Mouse (Mus musculus) mesoderm, embryonic 11.5 days (tissue): ENCODE results near the gene Rab8b.
"Not testable (repeated sequence)": the region's sequence is repeated elsewhere in the genome, so short reads cannot be mapped to it uniquely, and the experiment has no call there.

Experiments
- DNase-seq: peaks from one replicate; pipeline ENCODE4 v3.0.0-alpha.2; 2012; ENCODE audit warnings: low read depth, low spot score

Gene Rab8b

GRCm38 (mm10) chr9:66887301-66887902 is 32.1 kb downstream of the Rab8b start:
- DNase-seq: no peak

- no peak for DNase-seq
Measured at GRCm38 (mm10) chr9:66886818-66887217, 32.7 kb downstream of the Rab8b start.

- DNase-seq: no peak
Measured at GRCm38 (mm10) chr9:66886366-66886765, 33.1 kb downstream of the Rab8b start.

GRCm38 (mm10) chr9:66884609-66885008 is 34.9 kb downstream of the Rab8b start:
- DNase-seq: no peak

GRCm38 (mm10) chr9:66883500-66883899 is 36.0 kb downstream of the Rab8b start:
- DNase-seq: no peak

- DNase-seq: no peak
Measured at GRCm38 (mm10) chr9:66882406-66882821, 37.1 kb downstream of the Rab8b start.

- no peak for DNase-seq
Measured at GRCm38 (mm10) chr9:66881858-66882257, 37.6 kb downstream of the Rab8b start.

GRCm38 (mm10) chr9:66880752-66881151 is 38.7 kb downstream of the Rab8b start:
- DNase-seq: no peak

- DNase-seq: no peak
Measured at GRCm38 (mm10) chr9:66879486-66879885, 40.0 kb downstream of the Rab8b start.

- no peak for DNase-seq
Measured at GRCm38 (mm10) chr9:66878899-66879298, 40.6 kb downstream of the Rab8b start.

GRCm38 (mm10) chr9:66876577-66876976 is 42.9 kb downstream of the Rab8b start:
- DNase-seq: no peak

GRCm38 (mm10) chr9:66874297-66874696 is 45.2 kb downstream of the Rab8b start:
- DNase-seq: no peak

GRCm38 (mm10) chr9:66873531-66873930 is 46.0 kb downstream of the Rab8b start:
- no peak for DNase-seq

GRCm38 (mm10) chr9:66873009-66873408 is 46.5 kb downstream of the Rab8b start:
- not testable (repeated sequence) for DNase-seq

- DNase-seq: no peak
Measured at GRCm38 (mm10) chr9:66872015-66872727, 47.3 kb downstream of the Rab8b start.

GRCm38 (mm10) chr9:66864708-66865107 is 54.8 kb downstream of the Rab8b start:
- no peak for DNase-seq

- no peak for DNase-seq
Measured at GRCm38 (mm10) chr9:66863456-66863855, 56.0 kb downstream of the Rab8b start.

- DNase-seq: no peak
Measured at GRCm38 (mm10) chr9:66862202-66862601, 57.3 kb downstream of the Rab8b start.

- no peak for DNase-seq
Measured at GRCm38 (mm10) chr9:66861104-66861767, 58.3 kb downstream of the Rab8b start.

- no peak for DNase-seq
Measured at GRCm38 (mm10) chr9:66859523-66859922, 60.0 kb downstream of the Rab8b start.

- peak; percentile 65 for DNase-seq
Measured at GRCm38 (mm10) chr9:66855865-66856264, 63.6 kb downstream of the Rab8b start.

- no peak for DNase-seq
Measured at GRCm38 (mm10) chr9:66852592-66852991, 66.9 kb downstream of the Rab8b start.

GRCm38 (mm10) chr9:66850966-66851365 is 68.5 kb downstream of the Rab8b start:
- DNase-seq: peak; percentile 14
